Mouse (Mus musculus) heart, postnatal 14 days (tissue): Measurements from ENCODE around the gene Plk5. TPM values are rescaled to one million over a fixed set of nuclear protein-coding genes. Genes with fewer than 3 reads are reported as not detected.
A peak's percentile ranks its signal among the peaks of the same experiment; 100 is the strongest.

ENCODE experiments used
- DNase-seq, 2 experiments: peaks; one replicate each; pipeline ENCODE4 v3.0.0; 2021 to 2022
- intact Hi-C: fragments of 180-260 bp; cut with DNase I; formaldehyde crosslinking; loops from one replicate; pipeline ENCODE4 v1.15.1; 2025
- total RNA-seq, 2 experiments: library from RNA; stranded (reverse); gene quantifications; 2 replicates each; pipeline ENCODE4 v1.2.3; 2021

Plk5 gene
- total RNA-seq, 2 experiments from 2014 or later: 0.12 to 0.22 TPM

GRCm38 (mm10) chr10:80384709-80385108 lies 28.4 kb downstream of the Plk5 start:
- intact Hi-C loops: no loop called here
- no peak for DNase-seq

GRCm38 (mm10) chr10:80385310-80385709 lies 29.1 kb downstream of the Plk5 start:
- no peak for DNase-seq
- intact Hi-C loops: no loop called here

GRCm38 (mm10) chr10:80385811-80386734 lies 29.8 kb downstream of the Plk5 start:
- peak; percentile 40 to 49 for DNase-seq

GRCm38 (mm10) chr10:80386735-80387471 lies 30.6 kb downstream of the Plk5 start:
- DNase-seq: peak in 1 of 2 experiments; percentile 40
- intact Hi-C loops: no loop called here

More at GRCm38 (mm10) chr10:80385811-80386734, 29.8 kb downstream of the Plk5 start:
- intact Hi-C loops: no loop called here

GRCm38 (mm10) chr10:80387522-80387959 lies 31.3 kb downstream of the Plk5 start, which contains the start of gene Mex3d:
TSS of gene Mex3d (minus strand) at chr10:80387659.
- DNase-seq: peak; percentile 93 to 96
- intact Hi-C loops: no loop called here

- intact Hi-C loops: no loop called here
- DNase-seq: no peak
Observed at GRCm38 (mm10) chr10:80388731-80389130, 32.5 kb downstream of the Plk5 start.

- no peak for DNase-seq
- intact Hi-C loops: no loop called here
Observed at GRCm38 (mm10) chr10:80389185-80389708, 33.0 kb downstream of the Plk5 start.

GRCm38 (mm10) chr10:80390697-80391096 lies 34.4 kb downstream of the Plk5 start:
- no peak for DNase-seq
- intact Hi-C loops: no loop called here

GRCm38 (mm10) chr10:80392687-80393086 lies 36.4 kb downstream of the Plk5 start:
- intact Hi-C loops: no loop called here
- no peak for DNase-seq

- intact Hi-C loops: no loop called here
- DNase-seq: no peak
Observed at GRCm38 (mm10) chr10:80395025-80395627, 38.9 kb downstream of the Plk5 start.

- no peak for DNase-seq
- intact Hi-C loops: no loop called here
Observed at GRCm38 (mm10) chr10:80396822-80397523, 40.7 kb downstream of the Plk5 start.

GRCm38 (mm10) chr10:80397524-80398173 lies 41.4 kb downstream of the Plk5 start:
- intact Hi-C loops: no loop called here
- no peak for DNase-seq

GRCm38 (mm10) chr10:80398174-80398535 lies 41.9 kb downstream of the Plk5 start:
- intact Hi-C loops: no loop called here
- DNase-seq: no peak

- intact Hi-C loops: no loop called here
- DNase-seq: peak; percentile 99 to 100
Observed at GRCm38 (mm10) chr10:80398719-80399190, 42.5 kb downstream of the Plk5 start.

- intact Hi-C loops: no loop called here
- peak; percentile 99 to 100 for DNase-seq
Observed at GRCm38 (mm10) chr10:80399191-80399972, 43.1 kb downstream of the Plk5 start, which contains the start of gene Mbd3. TSS of gene Mbd3 (minus strand) at chr10:80399550.

- DNase-seq: no peak
- intact Hi-C loops: no loop called here
Observed at GRCm38 (mm10) chr10:80399973-80400703, 43.9 kb downstream of the Plk5 start.

- DNase-seq: no peak
Observed at GRCm38 (mm10) chr10:80400704-80401161, 44.5 kb downstream of the Plk5 start.

More at GRCm38 (mm10) chr10:80400704-80401161, 44.5 kb downstream of the Plk5 start:
- intact Hi-C loops: no loop called here
